Mouse (Mus musculus) hindbrain, embryonic 11.5 days (tissue): ENCODE measurements around the gene 4930550C14Rik. TPM values are rescaled to one million over a fixed set of nuclear protein-coding genes. Genes with fewer than 3 reads are reported as not detected.

Experiments used
- polyA plus RNA-seq: library from polyadenylated mRNA; unstranded; fragments of >200 nt; fragmentation: Nextera tagmentation; extraction: Ambion mirVana; gene quantifications from 2 replicates; pipeline ENCODE4 v1.2.1, GENCODE M21; 2014

The 4930550C14Rik gene
- polyA plus RNA-seq, 1 experiment from 2014 or later = 0.39 TPM

Other genes with a start within 250 kb of the 4930550C14Rik start
- gene Ddx10, start 154.3 kb upstream of the 4930550C14Rik start, polyA plus RNA-seq = 33.5 and 34.2 TPM in 2 replicates
- gene Exph5, start 100.7 kb upstream of the 4930550C14Rik start, polyA plus RNA-seq = 0.66 and 1.7 TPM in 2 replicates
- gene Kdelc2, start 18.3 kb upstream of the 4930550C14Rik start, polyA plus RNA-seq = 10.4 and 11.7 TPM in 2 replicates
- gene Atm, start 134.4 kb downstream of the 4930550C14Rik start, polyA plus RNA-seq = 17.9 and 23.3 TPM in 2 replicates
- 20.3 and 21.3 TPM in 2 replicates for gene Npat, start 134.7 kb downstream of the 4930550C14Rik start, polyA plus RNA-seq
- 61.9 and 67.4 TPM in 2 replicates for gene Acat1, start 208.1 kb downstream of the 4930550C14Rik start, polyA plus RNA-seq